Mouse (Mus musculus) B cell, adult 67 days (primary cell): Measurements from ENCODE around the gene Natd1. TPM values are rescaled to one million over a fixed set of nuclear protein-coding genes. Genes with fewer than 3 reads are reported as not detected.

Experiments used
- total RNA-seq, 2 experiments: library from RNA; stranded (reverse); gene quantifications; 4 replicates each; pipeline ENCODE4 v1.2.4; 2023

Gene Natd1
- 10 to 100 TPM; 22.6 to 25.7 TPM for total RNA-seq

GRCm38 (mm10) chr11:60914491-60914890, at the start of gene Natd1:
Gene Natd1 (minus strand): TSS chr11:60914750.

GRCm38 (mm10) chr11:60931869-60932481, 17.4 kb upstream of the Natd1 start, which contains the start of gene Map2k3:
Gene Map2k3 (plus strand): TSS chr11:60932033.

GRCm38 (mm10) chr11:60878675-60879294, 35.8 kb downstream of the Natd1 start, which contains the start of gene Tmem11:
Gene Tmem11 (minus strand): TSS chr11:60879272.

Other genes starting within 250 kb of the Natd1 start
- gene Llgl1, start 215.0 kb downstream of the Natd1 start, total RNA-seq: 10 to 100 TPM; 32.8 to 38.4 TPM
- 100 to 1,000 TPM; 220 to 235 TPM for gene Flii, start 187.5 kb downstream of the Natd1 start, total RNA-seq
- gene Mief2, start 186.4 kb downstream of the Natd1 start, total RNA-seq: 1 to 10 TPM; 7.4 to 9.9 TPM
- 10 to 100 TPM; 24.8 to 32.8 TPM for gene Top3a, start 137.4 kb downstream of the Natd1 start, total RNA-seq
- 10 to 100 TPM; 94.3 to 96.8 TPM for gene Smcr8, start 137.2 kb downstream of the Natd1 start, total RNA-seq
- 1 to 10 TPM; 5.1 to 9.1 TPM for gene Shmt1, start 103.0 kb downstream of the Natd1 start, total RNA-seq
- gene Dhrs7b, start 84.1 kb downstream of the Natd1 start, total RNA-seq: 10 to 100 TPM; 13.4 to 17.6 TPM
- gene Tmem11, start 35.5 kb downstream of the Natd1 start, total RNA-seq: 10 to 100 TPM; 22.7 to 23.6 TPM
- gene Map2k3, start 17.3 kb upstream of the Natd1 start, total RNA-seq: 10 to 100 TPM; 32.4 to 38.2 TPM
- not detected for gene Kcnj12, start 107.8 kb upstream of the Natd1 start, total RNA-seq
- 100 to 1,000 TPM; 158 to 204 TPM for gene Tnfrsf13b, start 212.0 kb upstream of the Natd1 start, total RNA-seq